Mouse (Mus musculus): ENCODE data around the gene Grk2.

DNA sequence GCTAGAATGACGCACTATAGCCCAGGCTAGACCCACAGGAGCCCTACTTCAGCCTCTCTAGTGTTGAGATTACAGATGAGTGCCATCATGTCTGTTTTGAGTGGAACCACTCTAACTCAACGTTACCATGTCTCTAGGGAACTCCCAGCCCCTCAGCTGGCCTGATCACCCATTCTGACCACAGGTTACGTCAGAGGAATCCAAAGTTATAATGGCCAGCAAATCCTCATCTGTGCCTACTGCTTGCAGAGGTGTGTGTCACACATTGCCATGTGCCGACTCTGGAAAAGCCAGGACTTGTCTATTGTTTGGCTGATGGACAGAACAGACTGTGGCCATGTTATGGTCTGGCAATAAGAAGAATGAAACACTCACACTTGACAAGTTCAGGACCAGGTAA is 10.6 kb downstream of the Grk2 start:
- TF ChIP-seq CTCF (IDR thresholded peaks at IDR 0.05; ENCODE audit: borderline replicate concordance, insufficient read depth, low read depth, low read length) (no peak), POLR2A (IDR thresholded peaks at IDR 0.05; ENCODE audit: borderline replicate concordance, insufficient read depth, low read length) (no peak)

All from cerebellum, adult 2 months (tissue).